Mouse (Mus musculus): ENCODE data around the gene Phf14.
"Not testable (repeated sequence)": the region's sequence is repeated elsewhere in the genome, so short reads cannot be mapped to it uniquely, and the experiment has no call there.

Phf14 gene

DNA sequence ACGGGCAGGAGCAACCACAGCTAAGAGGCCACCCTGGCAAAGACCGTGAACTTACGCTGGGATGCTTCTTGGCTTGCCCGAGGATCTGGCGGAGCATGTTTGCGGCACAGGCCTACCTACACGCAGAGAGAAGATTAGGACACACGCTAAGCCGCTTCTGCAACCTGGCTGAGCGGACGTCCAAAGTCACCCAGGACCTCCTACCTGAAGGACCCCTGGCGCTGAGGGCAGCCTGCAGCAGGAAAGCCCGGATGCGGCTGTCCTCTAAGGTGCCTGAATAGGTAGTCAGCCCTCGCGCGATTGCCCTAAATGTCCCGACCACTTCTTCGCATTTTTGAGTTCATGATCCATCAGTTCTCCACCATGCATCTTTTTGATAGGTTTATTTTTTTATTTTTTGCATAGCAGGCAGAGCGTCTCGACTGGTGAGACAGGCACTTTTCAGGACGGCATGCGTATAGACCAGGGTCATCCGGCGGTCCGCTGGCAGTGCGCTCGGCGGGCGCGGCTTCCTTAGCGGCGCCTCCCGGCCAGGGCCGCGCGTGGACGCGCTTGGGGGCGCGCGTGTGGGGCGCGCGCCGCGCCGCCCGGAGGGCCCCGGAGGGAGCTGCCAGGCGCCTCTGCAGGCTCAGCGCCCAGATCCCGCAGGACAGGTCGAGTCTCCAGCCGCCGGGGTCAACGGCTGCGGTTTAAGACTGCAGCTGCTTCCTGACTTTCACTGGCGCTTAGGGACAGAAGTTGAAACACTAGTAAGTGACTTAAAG is at the start of gene Phf14, which contains the start of gene Ndufa4:
TSS of gene Phf14 (plus strand) at position 541 of the 764 bp plus-strand sequence.
TSS of gene Ndufa4 (minus strand) at position 229 of the 764 bp plus-strand sequence.
- peak; percentile 79 to 87 for DNase-seq (ENCODE audit: low spot score in 2 of 2)

DNA sequence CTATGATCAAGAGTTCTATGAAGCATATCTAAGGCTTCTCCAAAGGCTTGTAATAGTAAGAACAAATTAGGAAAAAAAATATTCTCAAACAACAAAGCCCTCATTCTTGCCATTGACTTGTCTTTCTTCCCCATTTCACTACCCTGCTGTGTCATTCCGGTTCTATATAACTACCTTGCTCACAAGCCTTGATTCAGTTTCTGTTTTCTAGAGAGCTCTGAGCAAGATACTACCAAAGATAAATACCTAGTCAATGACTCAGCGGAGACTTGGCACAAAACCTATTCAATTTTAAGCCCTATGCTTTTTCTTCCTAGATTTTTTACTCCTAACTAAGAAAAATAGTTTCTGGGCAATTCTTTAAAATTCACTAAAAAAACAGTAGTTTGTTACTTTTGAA is 32.2 kb upstream of the Phf14 start:
- DNase-seq (ENCODE audit: low spot score in 2 of 2), result not testable (repeated sequence)

DNA sequence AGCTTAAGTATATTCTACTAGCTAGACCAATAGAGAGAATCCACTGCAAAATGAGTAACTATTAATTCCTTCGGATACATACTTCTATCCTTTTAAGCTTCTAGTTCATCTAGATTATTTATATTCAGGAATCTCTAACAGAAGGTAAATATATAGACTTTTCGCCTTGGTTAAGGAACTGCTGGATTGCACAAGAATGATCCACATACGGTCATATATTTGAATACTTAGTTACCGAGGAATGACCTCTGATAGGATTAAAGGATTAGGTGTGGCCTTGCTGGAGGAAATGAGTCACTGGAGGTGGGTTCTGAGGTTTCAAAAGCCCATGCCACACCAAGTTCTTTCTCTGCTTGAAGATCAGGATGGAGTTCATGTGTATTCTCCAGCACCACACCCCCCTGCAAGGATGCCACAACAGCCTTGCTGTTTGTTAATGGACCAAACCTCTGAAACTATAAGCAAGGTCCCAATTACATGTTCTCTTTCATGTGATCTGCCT is 6.7 kb upstream of the Phf14 start:
- DNase-seq (ENCODE audit: low spot score in 2 of 2), result no peak

DNA sequence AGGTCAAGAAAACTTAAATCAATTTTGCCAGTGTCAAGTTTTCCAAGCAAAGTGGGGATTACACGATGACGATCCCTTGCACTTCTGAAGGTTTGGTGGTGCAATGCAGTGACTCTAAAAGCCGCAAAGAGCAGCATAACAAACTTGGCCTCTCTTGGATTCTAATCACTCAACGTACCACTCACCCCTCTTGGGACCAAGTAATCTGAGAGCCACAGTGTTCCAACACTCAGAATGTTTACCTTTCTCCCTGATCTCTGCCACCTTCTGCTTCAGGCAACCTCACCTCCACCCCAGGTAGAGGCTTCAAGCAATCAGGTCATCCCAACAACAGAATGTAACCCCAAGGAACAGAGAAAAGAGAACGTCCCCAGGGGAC is 730 bp upstream of the Phf14 start:
- no peak for DNase-seq (ENCODE audit: low spot score in 2 of 2)

DNA sequence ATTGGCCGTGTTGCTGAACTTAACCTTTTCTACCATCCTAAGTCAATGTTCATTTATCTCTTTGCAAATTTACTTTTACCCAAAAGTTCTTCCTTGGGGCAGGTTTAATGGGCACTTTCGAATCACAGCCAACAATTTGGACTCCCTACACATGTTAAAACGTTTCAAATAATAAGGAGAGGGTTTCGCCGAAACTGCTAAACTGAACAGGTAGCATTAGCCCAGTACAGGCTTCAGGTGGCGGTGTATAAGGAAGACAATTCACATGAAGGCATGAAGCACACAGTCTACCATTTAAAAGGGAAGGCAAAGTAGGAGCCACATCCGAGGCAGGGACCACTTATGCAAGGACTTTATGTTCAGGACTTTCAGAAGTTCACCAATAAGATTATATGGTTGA is 561 bp downstream of the Phf14 start:
- no peak for DNase-seq (ENCODE audit: low spot score in 2 of 2)

DNA sequence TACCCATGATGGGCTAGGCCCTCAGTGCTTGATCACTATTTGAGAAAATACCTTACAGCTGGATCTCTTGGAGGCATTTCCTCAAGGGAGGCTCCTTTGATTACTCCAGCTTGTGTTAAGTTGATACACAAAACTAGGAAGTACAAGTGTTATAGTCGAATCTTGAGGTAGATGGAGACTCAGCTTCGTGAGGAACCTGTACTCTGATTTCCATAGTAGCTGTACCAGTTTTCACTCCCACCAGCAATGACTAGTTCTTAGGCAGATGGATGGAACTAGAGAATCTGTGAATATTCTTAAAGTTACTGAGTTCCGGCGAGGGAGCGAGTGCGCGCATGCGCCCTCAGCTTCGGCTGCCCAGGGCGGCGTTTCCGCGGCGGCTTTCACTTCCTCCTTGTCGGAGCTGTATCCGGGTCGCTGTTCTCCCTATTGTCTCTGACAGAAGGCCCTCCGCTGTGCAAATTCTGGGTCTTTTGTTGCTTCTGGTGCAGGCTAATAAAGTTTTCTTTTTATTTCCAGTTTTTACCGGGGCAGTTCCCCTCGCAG is 18.0 kb downstream of the Phf14 start:
- peak; percentile 76 to 80 for DNase-seq (ENCODE audit: low spot score in 2 of 2)

DNA sequence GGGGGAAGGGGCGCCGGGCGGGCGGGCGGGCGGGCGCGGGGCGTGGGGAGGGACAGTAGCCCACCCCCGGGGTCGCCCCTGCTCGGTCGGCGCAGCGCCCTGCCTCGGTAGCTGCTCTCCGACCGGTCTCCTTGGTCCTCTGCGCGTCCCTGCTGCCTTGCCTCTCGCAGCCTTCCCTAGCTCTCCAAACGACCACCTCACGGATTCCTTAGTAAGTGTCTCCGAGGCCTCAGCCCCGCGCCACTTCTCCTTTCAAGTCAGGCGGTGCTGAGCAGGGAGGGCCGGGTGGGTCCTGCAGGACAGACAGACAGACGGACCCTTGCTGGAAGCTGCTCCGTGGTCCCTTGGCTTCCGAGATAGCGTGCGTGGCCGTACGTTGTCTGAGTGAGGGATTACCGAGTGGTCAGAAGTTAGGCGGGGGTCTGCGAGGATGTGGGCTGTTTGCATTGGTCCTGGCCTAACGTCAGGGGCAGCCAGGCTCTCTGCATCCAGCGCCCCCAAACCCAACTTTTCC is 18.5 kb downstream of the Phf14 start:
- DNase-seq (ENCODE audit: low spot score in 2 of 2), result peak; percentile 11 to 26

DNA sequence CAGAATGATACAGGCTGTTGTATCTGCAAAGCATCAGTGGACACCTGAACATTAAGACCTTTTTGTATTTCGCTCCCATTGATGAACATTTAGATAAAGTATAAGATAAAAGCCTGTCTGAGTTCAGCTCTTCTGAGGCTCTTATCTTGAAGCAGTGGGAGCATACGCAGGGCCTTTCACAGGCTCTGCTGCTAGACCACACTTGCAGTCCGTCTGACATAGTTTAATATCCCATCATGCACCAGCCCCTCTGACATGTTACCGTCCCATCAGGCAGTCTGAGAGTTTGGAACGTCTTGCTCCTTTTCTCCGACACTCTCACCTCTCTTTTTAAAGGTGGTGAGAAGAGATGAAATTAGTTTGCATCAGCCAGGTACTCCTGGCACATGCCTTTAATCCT is 19.9 kb downstream of the Phf14 start:
- no peak for DNase-seq (ENCODE audit: low spot score in 2 of 2)

DNA sequence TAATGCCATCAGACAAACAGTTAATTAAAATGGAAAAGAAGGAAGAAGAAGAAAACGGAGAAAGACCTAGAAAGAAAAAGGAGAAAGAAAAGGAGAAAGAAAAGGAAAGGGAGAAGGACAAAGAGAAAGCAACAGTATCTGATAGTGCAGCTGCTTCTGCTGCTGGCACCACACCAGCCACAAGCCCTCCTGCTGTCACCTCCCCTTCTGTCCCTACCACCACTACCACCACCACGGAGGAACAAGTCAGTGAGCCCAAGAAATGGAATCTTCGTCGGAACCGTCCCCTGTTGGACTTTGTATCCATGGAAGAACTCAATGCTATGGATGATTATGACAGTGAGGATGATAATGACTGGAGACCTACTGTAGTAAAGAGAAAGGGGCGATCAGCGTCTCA is 25.8 kb downstream of the Phf14 start:
- DNase-seq (ENCODE audit: low spot score in 2 of 2), result no peak

DNA sequence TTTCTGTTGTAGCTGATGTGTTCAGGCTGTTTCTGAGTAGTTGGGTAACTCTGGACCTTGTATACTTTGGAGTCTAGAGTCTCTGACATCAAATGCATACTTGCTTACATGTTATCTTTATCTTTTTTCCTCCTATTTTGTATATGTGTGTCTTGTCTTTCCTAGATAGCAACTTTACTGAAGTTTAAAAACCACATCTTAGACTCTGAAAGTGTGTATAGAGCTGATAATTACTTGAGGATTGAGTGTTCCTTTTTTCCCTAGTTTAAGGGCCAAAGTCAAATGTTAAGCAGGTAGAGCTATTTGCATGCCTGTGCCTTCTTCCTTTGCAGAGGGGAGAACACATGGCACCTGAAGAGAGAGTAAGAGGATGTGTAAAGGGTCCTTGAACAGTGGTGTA is 33.3 kb downstream of the Phf14 start:
- DNase-seq (ENCODE audit: low spot score in 2 of 2), result no peak

DNA sequence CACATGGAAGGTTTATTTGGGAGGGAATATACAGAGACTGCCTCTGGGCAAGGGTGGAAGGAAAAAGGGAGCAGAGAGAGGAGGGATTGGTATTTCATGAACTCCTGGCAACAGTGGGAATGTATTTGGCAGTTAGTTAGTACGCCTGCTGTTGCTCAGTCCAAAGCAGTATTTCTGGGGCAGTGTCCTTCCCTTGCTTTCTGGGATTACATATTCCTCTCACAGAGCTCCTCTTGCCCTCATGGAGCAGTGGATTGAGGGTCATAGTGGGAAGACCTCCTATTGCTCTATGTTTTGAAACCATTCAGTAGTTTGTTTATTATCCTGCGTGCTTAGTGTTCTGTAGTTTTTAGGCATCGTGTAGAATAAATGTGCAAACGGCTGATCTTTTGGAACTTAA is 34.5 kb downstream of the Phf14 start:
- DNase-seq (ENCODE audit: low spot score in 2 of 2), result no peak

DNA sequence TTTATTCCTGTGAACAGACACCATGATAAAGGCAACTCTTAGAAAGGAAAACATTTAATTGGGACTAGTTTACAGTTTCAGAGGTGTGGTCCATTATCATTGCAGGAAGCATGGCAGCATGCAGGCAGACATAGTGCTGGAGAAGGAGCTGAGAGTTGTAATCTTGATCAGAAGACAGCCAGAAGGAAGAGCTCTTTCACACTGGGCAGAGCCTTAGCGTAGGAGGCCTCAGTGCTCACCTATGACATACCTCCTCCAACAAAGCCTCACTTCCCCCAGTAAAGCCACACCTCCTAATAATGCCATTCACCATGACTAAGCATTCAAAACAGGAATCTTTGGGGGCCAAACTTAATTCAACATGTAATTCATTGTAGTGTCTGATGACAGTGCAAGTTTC is 40.5 kb downstream of the Phf14 start:
- DNase-seq (ENCODE audit: low spot score in 2 of 2), result no peak

DNA sequence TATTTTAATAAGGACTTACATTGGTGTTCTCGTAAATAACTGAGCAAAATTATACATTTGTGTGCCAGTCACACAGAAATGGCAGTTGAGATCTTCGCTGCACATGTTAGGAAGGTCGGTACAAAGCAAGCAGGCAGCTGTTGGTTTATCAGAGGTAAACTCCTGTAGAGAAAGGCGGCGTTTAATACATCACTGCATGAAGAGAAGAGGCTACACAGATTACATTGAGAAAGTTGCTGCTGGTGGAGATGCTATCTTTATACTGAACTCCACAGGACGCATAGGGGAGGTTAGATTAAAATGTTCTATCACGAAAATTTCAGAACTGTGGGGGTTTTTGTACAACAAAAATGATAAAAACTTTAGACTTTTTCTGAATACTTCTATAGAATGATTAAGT is 52.6 kb downstream of the Phf14 start:
- DNase-seq (ENCODE audit: low spot score in 2 of 2), result no peak

DNA sequence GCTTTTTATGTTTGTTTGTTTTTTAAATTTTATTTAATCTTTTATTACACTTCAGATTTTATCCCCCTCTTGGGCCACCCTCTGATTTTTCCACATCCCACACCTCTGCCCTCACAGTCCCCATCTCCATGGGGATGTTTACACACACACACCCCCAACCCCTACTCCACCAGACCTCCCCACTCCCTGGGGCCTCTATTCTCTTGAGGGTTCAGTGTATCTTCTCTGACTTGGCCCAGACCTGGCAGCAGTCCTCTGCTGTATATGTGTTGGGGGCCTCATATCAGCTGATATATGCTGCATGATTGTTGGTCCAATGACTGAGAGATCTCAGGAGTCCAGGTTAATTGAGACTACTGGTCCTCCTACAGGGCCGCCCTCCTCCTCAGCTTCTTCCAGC is 86.2 kb downstream of the Phf14 start:
- no peak for DNase-seq (ENCODE audit: low spot score in 2 of 2)

DNA sequence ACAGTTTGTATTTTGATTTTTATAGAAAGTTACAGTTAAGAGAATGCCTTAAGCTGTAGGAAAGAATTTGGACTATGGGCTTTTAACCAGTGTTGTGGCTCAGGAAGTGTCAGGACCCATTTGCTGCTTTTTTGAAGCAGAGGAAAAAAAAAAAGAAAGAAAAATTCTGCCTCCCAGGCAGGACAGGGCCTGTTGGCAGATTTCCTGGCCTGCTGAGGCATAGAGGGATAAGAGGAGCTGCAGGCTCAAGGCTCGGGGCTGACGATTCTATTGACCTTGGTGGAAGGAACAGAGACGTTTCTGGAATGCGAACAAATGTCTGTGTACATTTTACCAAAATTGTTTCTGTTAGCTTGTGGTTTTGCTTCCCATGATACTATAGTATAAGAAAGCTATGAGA is 91.0 kb downstream of the Phf14 start:
- DNase-seq (ENCODE audit: low spot score in 2 of 2), result no peak

DNA sequence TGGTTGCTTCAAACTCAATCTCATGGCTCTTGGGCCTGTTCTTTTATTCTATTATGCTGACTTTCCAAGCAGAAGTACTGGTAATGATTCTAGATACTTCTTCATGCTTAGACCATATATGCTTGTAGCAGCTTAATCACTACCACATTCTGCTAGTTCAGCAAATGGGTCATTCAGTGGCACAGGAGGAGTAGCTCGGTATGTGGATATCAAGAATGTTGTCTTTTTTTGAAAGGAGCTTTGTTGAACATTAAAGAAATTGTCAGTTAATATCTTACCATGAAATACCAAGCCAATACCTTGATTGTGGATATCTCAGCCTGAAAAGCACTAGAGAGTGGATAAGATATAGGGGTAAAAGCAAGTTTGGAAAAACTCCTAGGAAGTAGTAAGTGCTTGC is 91.9 kb downstream of the Phf14 start:
- no peak for DNase-seq (ENCODE audit: low spot score in 2 of 2)

DNA sequence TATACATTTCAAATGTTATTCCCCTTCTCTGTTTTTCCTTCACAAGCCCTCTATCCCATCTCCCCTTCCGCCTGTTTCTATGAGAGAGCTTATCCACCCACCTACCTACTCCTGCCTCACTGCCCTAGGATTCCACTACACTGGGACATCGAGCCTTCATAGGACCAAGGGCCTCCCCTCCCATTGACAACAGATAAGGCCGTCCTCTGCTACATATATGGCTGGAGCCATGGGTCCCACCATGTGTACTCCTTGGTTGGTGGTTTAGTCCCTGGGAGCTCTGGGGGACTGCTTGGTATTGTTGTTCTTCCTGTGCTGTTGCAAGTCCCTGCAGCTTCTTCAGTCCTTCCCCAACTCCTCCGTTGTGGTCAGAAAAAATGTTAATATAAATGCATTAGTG is 97.8 kb downstream of the Phf14 start:
- DNase-seq (ENCODE audit: low spot score in 2 of 2), result no peak

DNA sequence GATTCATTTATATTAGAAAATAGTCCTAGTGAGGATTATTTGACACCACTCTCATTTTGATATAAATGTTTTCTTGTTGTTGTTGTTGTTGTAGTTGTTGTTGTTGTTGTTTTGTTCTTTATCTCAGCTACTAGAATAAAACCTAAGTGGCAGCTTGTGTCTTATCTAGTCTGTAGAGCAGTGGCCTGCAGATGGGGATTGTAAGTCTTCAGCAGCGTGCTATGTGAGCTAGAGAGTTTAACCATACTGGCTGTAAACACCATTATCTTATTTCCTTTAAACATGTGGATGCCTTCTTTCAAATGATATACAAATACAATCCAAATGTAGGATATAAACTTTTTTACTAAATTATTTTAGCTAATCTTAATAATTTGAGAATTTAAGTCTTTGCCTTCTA is 98.4 kb downstream of the Phf14 start:
- DNase-seq (ENCODE audit: low spot score in 2 of 2), result no peak

DNA sequence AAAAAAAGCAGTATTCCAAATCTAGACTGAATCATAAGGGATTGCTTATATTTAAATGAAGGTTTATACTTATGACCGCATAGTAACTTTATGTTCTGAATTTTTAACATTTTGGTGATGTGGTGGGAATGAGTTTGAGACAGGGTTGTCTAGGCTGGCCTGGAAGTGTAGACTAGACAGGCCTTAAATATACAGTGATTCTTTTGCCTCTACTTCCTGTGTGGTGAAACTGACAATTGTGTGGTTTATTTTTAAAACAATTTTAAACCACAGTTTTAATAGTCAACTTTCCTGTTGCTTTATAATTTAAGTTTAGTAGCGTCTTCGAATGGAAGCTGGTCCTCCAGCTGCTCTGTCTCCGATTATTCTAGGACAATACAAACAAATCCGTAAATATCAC is 104.5 kb downstream of the Phf14 start:
- DNase-seq (ENCODE audit: low spot score in 2 of 2), result no peak

DNA sequence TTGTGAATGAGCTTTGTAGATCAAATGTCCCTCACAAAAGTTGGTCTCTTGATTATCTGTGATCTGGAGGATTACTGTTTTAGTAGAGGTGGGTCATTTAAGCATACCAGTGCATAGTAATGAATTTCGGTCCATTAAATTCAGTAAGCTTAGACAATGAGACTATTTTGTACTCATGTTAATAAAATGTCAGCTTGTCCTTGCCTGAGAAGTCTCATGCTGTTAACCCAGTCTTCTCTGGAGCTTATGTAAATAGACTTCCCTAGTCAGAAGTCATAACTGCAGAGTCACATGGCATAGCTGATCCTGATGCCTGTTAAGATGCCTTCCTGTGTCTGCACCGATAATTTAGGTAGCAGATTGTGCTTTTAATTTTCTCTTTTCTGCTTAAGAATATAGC is 106.4 kb downstream of the Phf14 start:
- no peak for DNase-seq (ENCODE audit: low spot score in 2 of 2)

DNA sequence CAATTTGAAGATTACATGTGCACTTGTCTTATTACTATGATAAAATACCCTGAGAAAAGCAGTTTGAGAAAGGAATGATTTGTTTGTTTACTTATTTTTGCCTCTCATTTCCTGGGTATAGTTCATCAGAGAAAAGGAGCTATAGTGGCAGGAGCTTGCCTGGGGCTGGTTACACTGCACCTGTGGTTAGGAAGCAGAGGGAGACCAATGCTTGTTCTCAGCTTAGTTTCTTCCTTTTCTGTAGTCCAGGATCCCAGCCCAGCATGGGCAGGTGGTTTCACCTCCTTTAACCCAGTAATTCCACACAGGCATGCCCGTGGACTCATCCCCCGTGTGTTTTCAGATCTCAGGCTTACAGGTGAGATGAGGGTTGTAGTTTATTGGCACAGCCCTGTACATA is 107.1 kb downstream of the Phf14 start:
- DNase-seq (ENCODE audit: low spot score in 2 of 2), result no peak

DNA sequence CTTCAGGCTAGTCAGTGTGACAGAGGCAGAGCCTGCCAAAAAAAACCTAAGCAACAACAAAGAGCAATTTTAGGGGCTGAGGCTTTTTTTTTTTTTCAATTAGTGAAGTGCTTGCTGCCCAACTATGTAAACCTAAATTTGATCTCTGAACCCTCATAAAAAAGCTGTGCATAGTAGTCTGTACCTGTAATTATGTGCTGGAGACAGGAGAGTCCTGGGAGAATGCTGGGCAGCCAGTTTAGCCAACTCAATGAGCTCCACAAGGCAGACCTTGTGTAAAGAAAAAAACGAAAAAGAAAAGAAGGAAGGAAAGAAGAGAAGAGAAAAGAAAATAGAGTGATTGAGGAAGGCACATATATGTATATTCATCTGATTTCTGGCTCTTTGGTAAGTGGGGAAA is 112.1 kb downstream of the Phf14 start:
- no peak for DNase-seq (ENCODE audit: low spot score in 2 of 2)

DNA sequence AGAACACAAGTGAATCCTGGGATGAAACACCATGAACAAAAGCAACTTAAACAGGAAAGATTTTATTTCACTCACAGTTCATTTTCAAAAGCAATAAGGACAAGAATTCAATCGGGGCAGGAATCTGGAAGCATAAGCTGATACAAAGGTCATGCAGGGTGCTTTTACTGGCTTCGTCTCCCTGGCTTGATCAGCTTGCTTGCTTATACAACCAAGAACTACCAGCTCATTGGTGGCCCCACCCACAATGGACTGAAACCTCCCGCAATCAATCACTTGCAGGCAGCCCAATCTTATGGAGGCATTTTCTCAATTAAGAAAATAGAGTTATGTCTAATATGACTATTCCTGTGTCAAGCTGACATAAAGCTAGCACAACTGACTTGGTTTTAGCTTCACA is 112.5 kb downstream of the Phf14 start:
- no peak for DNase-seq (ENCODE audit: low spot score in 2 of 2)

Measured in spleen, postnatal 14 days (tissue).